Mouse (Mus musculus): ENCODE results near the gene Col26a1.

GRCm38 (mm10) chr5:136755696-136756095, 127.3 kb downstream of the Col26a1 start:
- TF ChIP-seq CTCF (IDR thresholded peaks at IDR 0.05; ENCODE audit: control insufficient read depth, insufficient read depth, low read length) (peak; percentile 86), POLR2A (IDR thresholded peaks at IDR 0.05; ENCODE audit: borderline replicate concordance, control insufficient read depth, low read depth, low read length) (no peak)

Measured in bone marrow, adult 2 months (tissue).